Mouse (Mus musculus) limb, embryonic 15.5 days (tissue): ENCODE data around the gene Prrxl1. TPM values are rescaled to one million over a fixed set of nuclear protein-coding genes. Genes with fewer than 3 reads are reported as not detected.

ENCODE experiments used
- ATAC-seq: fragments of 200-750 bp; cut with Nextera tagmentation; 2 replicates; pipeline ENCODE4 v1.8.0; 2017; ENCODE audit warnings: low read depth, moderate TSS enrichment; ENCODE audit not compliant: insufficient number of reproducible peaks, low FRiP score, low TSS enrichment
- H3K27ac ChIP-seq: fragments of 300-500 bp; sonication (generic); 2 replicates; pipeline ENCODE4 v1.5.1; 2015; ENCODE audit warnings: moderate library complexity, mild to moderate bottlenecking, inconsistent platforms
- H3K27me3 ChIP-seq: fragments of 300-500 bp; sonication (generic); 2 replicates; pipeline ENCODE4 v1.6.1; 2015; ENCODE audit warnings: inconsistent platforms
- H3K36me3 ChIP-seq: fragments of 300-500 bp; sonication (generic); 2 replicates; pipeline ENCODE4 v1.6.1; 2015; ENCODE audit warnings: inconsistent platforms
- H3K4me1 ChIP-seq: fragments of 300-500 bp; sonication (generic); 2 replicates; pipeline ENCODE4 v1.6.1; 2015; ENCODE audit warnings: inconsistent platforms
- H3K4me2 ChIP-seq: fragments of 300-500 bp; sonication (generic); 2 replicates; pipeline ENCODE4 v1.6.1; 2015; ENCODE audit warnings: mild to moderate bottlenecking, inconsistent platforms
- H3K4me3 ChIP-seq: fragments of 300-500 bp; sonication (generic); 2 replicates; pipeline ENCODE4 v1.5.1; 2015; ENCODE audit warnings: mild to moderate bottlenecking, inconsistent platforms
- H3K9ac ChIP-seq: fragments of 300-500 bp; sonication (generic); 2 replicates; pipeline ENCODE4 v1.6.1; 2015; ENCODE audit warnings: inconsistent platforms
- H3K9me3 ChIP-seq: fragments of 300-500 bp; sonication (generic); 2 replicates; pipeline ENCODE4 v1.6.1; 2016; ENCODE audit warnings: inconsistent platforms
- WGBS: fragments of 180-500 bp; shearing (Covaris S2); methylation state at CpG from one replicate; pipeline ENCODE4 v1.1.7; 2015; 5-methylcytosine and 5-hydroxymethylcytosine counted together
- polyA plus RNA-seq: library from polyadenylated mRNA; unstranded; fragments of >200 nt; fragmentation: Nextera tagmentation; extraction: Ambion mirVana; gene quantifications from 2 replicates; pipeline ENCODE4 v1.2.1, GENCODE M21; 2015

The Prrxl1 gene
- polyA plus RNA-seq, 1 experiment from 2014 or later: 0.06 TPM

GRCm38 (mm10) chr14:32632908-32633600, 33.8 kb downstream of the Prrxl1 start:
- no peak for ATAC-seq
- no peaks in the 10 kb centered on the region for H3K27me3 ChIP-seq
- H3K9ac ChIP-seq: no peak overlapping the region
- H3K27ac ChIP-seq: no peak overlapping the region
- H3K9me3 ChIP-seq: no peaks in the 10 kb centered on the region
- no peak overlapping the region for H3K4me3 ChIP-seq
- 64% methylated on average over 6 of the region's 6 CpGs for WGBS
- H3K4me1 ChIP-seq: no peaks in the 10 kb centered on the region
- H3K36me3 ChIP-seq: no peaks in the 10 kb centered on the region
- no peak overlapping the region for H3K4me2 ChIP-seq

- Histone ChIP-seq H3K27ac (no peak overlapping the region), H3K9me3 (no peaks in the 10 kb centered on the region), H3K4me1 (no peaks in the 10 kb centered on the region), H3K4me2 (no peak overlapping the region), H3K36me3 (no peaks in the 10 kb centered on the region), H3K27me3 (no peaks in the 10 kb centered on the region), H3K9ac (no peak overlapping the region), H3K4me3 (no peak overlapping the region)
- WGBS: 11% methylated on average over 11 of the region's 11 CpGs
- no peak for ATAC-seq
These were observed 34.9 kb downstream of the Prrxl1 start for GRCm38 (mm10) chr14:32634015-32634682.

GRCm38 (mm10) chr14:32638485-32638884, 39.3 kb downstream of the Prrxl1 start:
- WGBS: 79% methylated on average over 2 of the region's 2 CpGs
- Histone ChIP-seq H3K4me2 (no peak overlapping the region), H3K4me3 (no peak overlapping the region), H3K9ac (no peak overlapping the region), H3K36me3 (no peaks in the 10 kb centered on the region), H3K27me3 (no peaks in the 10 kb centered on the region), H3K4me1 (no peaks in the 10 kb centered on the region), H3K27ac (no peak overlapping the region), H3K9me3 (no peaks in the 10 kb centered on the region)
- ATAC-seq: no peak

GRCm38 (mm10) chr14:32659781-32660180, 60.6 kb downstream of the Prrxl1 start:
- Histone ChIP-seq H3K27me3 (no peaks in the 10 kb centered on the region), H3K4me2 (no peak overlapping the region), H3K9ac (no peak overlapping the region), H3K27ac (no peak overlapping the region), H3K9me3 (no peaks in the 10 kb centered on the region), H3K4me1 (no peaks in the 10 kb centered on the region), H3K36me3 (no peaks in the 10 kb centered on the region), H3K4me3 (no peak overlapping the region)
- ATAC-seq: no peak
- WGBS: 67% methylated on average over 9 of the region's 9 CpGs

- no peak overlapping the region for H3K4me2 ChIP-seq
- WGBS: 85% methylated on average over 6 of the region's 6 CpGs
These were observed 63.9 kb downstream of the Prrxl1 start for GRCm38 (mm10) chr14:32663099-32663498.

GRCm38 (mm10) chr14:32673178-32673577, 74.0 kb downstream of the Prrxl1 start:
- H3K9me3 ChIP-seq: no peaks in the 10 kb centered on the region
- H3K9ac ChIP-seq: no peak overlapping the region
- no peak overlapping the region for H3K4me2 ChIP-seq
- H3K27me3 ChIP-seq: no peaks in the 10 kb centered on the region
- 45% methylated on average over 3 of the region's 3 CpGs for WGBS
- H3K27ac ChIP-seq: no peak overlapping the region
- 0 out of 2 replicates have a peak, but pooled peaks cover 3% of the 10 kb centered on the region for H3K4me1 ChIP-seq
- ATAC-seq: 0 out of 2 replicates have a peak, but pooled peaks have one; percentile 19
- H3K4me3 ChIP-seq: no peak overlapping the region
- H3K36me3 ChIP-seq: no peaks in the 10 kb centered on the region

More at GRCm38 (mm10) chr14:32663099-32663498, 63.9 kb downstream of the Prrxl1 start:
- Histone ChIP-seq H3K4me1 (no peaks in the 10 kb centered on the region), H3K4me3 (no peak overlapping the region), H3K27ac (no peak overlapping the region), H3K27me3 (no peaks in the 10 kb centered on the region), H3K9ac (no peak overlapping the region), H3K9me3 (no peaks in the 10 kb centered on the region), H3K36me3 (no peaks in the 10 kb centered on the region)
- ATAC-seq: no peak

- no peak overlapping the region for H3K9ac ChIP-seq
- H3K4me1 ChIP-seq: peaks cover 4% of the 10 kb centered on the region
- no peak overlapping the region for H3K4me2 ChIP-seq
- ATAC-seq: no peak
- H3K4me3 ChIP-seq: no peak overlapping the region
- H3K27me3 ChIP-seq: no peaks in the 10 kb centered on the region
- H3K27ac ChIP-seq: no peak overlapping the region
- H3K36me3 ChIP-seq: no peaks in the 10 kb centered on the region
- WGBS: 70% methylated on average over 3 of the region's 3 CpGs
- H3K9me3 ChIP-seq: no peaks in the 10 kb centered on the region
These were observed 79.4 kb downstream of the Prrxl1 start for GRCm38 (mm10) chr14:32678565-32678964.

GRCm38 (mm10) chr14:32681603-32682002, 82.4 kb downstream of the Prrxl1 start:
- Histone ChIP-seq H3K9me3 (no peaks in the 10 kb centered on the region), H3K4me2 (no peak overlapping the region), H3K9ac (no peak overlapping the region), H3K36me3 (no peaks in the 10 kb centered on the region), H3K27ac (no peak overlapping the region), H3K4me3 (no peak overlapping the region), H3K4me1 (peaks cover 14% of the 10 kb centered on the region), H3K27me3 (no peaks in the 10 kb centered on the region)
- WGBS: 82% methylated on average over 3 of the region's 3 CpGs
- no peak for ATAC-seq

GRCm38 (mm10) chr14:32682536-32682935, 83.3 kb downstream of the Prrxl1 start:
- H3K27me3 ChIP-seq: no peaks in the 10 kb centered on the region

GRCm38 (mm10) chr14:32683251-32683838, 84.1 kb downstream of the Prrxl1 start:
- H3K9ac ChIP-seq: no peak overlapping the region
- H3K27me3 ChIP-seq: no peaks in the 10 kb centered on the region
- H3K4me3 ChIP-seq: no peak overlapping the region
- ATAC-seq: no peak
- peaks cover 14% of the 10 kb centered on the region for H3K4me1 ChIP-seq
- no peaks in the 10 kb centered on the region for H3K9me3 ChIP-seq
- H3K27ac ChIP-seq: no peak overlapping the region
- H3K4me2 ChIP-seq: no peak overlapping the region; the same call in 1 of the 2 replicates
- H3K36me3 ChIP-seq: no peaks in the 10 kb centered on the region
- 62% methylated on average over 19 of the region's 19 CpGs for WGBS

More at GRCm38 (mm10) chr14:32682536-32682935, 83.3 kb downstream of the Prrxl1 start:
- Histone ChIP-seq H3K4me3 (no peak overlapping the region), H3K9me3 (no peaks in the 10 kb centered on the region), H3K9ac (no peak overlapping the region), H3K36me3 (no peaks in the 10 kb centered on the region), H3K4me1 (peaks cover 14% of the 10 kb centered on the region), H3K27ac (no peak overlapping the region), H3K4me2 (no peak overlapping the region)
- WGBS: 89% methylated on average over 12 of the region's 12 CpGs
- no peak for ATAC-seq

GRCm38 (mm10) chr14:32683982-32684734, 85.0 kb downstream of the Prrxl1 start:
- WGBS: 59% methylated on average over 19 of the region's 19 CpGs
- no peak for ATAC-seq

More at GRCm38 (mm10) chr14:32683982-32684734, 85.0 kb downstream of the Prrxl1 start:
- H3K4me2 ChIP-seq: no peak overlapping the region
- H3K27ac ChIP-seq: no peak overlapping the region
- H3K36me3 ChIP-seq: no peaks in the 10 kb centered on the region
- H3K9me3 ChIP-seq: no peaks in the 10 kb centered on the region
- peaks cover 14% of the 10 kb centered on the region for H3K4me1 ChIP-seq
- H3K27me3 ChIP-seq: no peaks in the 10 kb centered on the region
- no peak overlapping the region; the same call in 1 of the 2 replicates for H3K4me3 ChIP-seq
- no peak overlapping the region for H3K9ac ChIP-seq
